Mouse (Mus musculus): ENCODE data around the gene Srf. TPM values are rescaled to one million over a fixed set of nuclear protein-coding genes. Genes with fewer than 3 reads are reported as not detected.

Gene Srf
- polyA plus RNA-seq, 1 experiment from 2014 or later = 8.4 TPM

DNA sequence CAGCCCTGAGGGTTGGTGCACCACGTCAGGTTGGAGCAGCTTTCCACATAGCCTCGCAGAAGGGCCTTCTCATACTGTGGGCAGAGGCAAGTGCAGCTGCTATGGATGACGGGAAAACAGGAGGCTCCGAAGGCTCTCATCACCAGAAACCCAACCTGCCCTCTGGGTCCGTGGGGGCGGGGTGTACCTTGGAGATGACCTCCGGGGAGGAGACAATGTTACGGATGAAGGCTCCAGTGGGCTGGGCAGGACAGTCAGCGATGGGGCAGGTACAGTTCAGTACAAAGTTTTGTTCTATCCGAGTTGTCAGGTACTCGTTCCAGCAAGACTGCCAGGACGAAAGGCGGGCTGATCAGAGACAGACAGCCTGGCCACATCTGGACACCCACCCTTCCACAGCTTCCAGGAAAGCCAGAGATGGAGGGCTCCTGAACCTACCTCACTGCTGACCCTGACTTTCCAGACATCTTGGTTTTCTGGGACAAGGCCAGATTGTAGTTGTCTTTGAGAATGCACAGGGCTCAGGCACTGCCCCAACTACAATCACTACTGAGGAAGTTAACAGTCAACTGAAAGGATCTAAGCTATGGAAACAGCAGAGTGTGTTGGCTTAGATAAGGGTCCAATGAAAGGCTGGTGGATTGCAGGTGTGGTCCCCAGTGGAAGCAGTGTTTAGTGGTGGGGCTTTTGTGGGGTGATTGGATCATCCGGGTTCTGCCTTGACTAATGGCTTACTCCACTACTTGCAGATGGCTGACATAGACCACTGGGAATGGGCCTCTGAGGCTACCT lies 51.9 kb downstream of the Srf start:
- no peak for ATAC-seq (ENCODE audit: low FRiP score, low read depth)
- peaks cover 4% of the 10 kb centered on the region; the same call in 1 of the 2 replicates for H3K4me1 ChIP-seq
- peaks cover 38% of the 10 kb centered on the region for H3K36me3 ChIP-seq
- H3K9ac ChIP-seq = no peak overlapping the region
- no peak overlapping the region for H3K27ac ChIP-seq
- H3K4me3 ChIP-seq = no peak overlapping the region
- 80% methylated on average over 14 of the region's 14 CpGs for WGBS
- no peaks in the 10 kb centered on the region for H3K9me3 ChIP-seq
- no peaks in the 10 kb centered on the region for H3K27me3 ChIP-seq (replicated peaks)
- no peak overlapping the region for H3K4me2 ChIP-seq (replicated peaks)

- H3K9me3 ChIP-seq = no peaks in the 10 kb centered on the region
- H3K36me3 ChIP-seq = peaks cover 40% of the 10 kb centered on the region
- H3K4me2 ChIP-seq (replicated peaks) = no peak overlapping the region
- no peak overlapping the region for H3K4me3 ChIP-seq
- no peaks in the 10 kb centered on the region for H3K27me3 ChIP-seq (replicated peaks)
- H3K27ac ChIP-seq = no peak overlapping the region
- H3K4me1 ChIP-seq = no peaks in the 10 kb centered on the region
- H3K9ac ChIP-seq = no peak overlapping the region
- 86% methylated on average over 2 of the region's 2 CpGs for WGBS
- ATAC-seq (ENCODE audit: low FRiP score, low read depth) = no peak
Measured at GRCm38 (mm10) chr17:46502775-46503174, 53.2 kb downstream of the Srf start.

Small RNA genes lying within 50 kb of the gene (microRNA-seq; reads per million reads assigned to microRNA genes)
- not detected for gene Mir6976

Other genes starting within 250 kb of the Srf start
- gene Abcc10, start 227.8 kb downstream of the Srf start, polyA plus RNA-seq (2016; fragmentation: Nextera tagmentation; extraction: Ambion mirVana) = 9.1 and 10.0 TPM in 2 replicates
- gene Zfp318, start 172.4 kb downstream of the Srf start, polyA plus RNA-seq (2016; fragmentation: Nextera tagmentation; extraction: Ambion mirVana) = 17.1 and 18.4 TPM in 2 replicates
- 0.74 and 0.75 TPM in 2 replicates for gene Crip3, start 127.2 kb downstream of the Srf start, polyA plus RNA-seq (2016; fragmentation: Nextera tagmentation; extraction: Ambion mirVana)
- not detected in 2 replicates for gene Slc22a7, start 117.7 kb downstream of the Srf start, polyA plus RNA-seq (2016; fragmentation: Nextera tagmentation; extraction: Ambion mirVana)
- gene Ttbk1, start 68.5 kb downstream of the Srf start, polyA plus RNA-seq (2016; fragmentation: Nextera tagmentation; extraction: Ambion mirVana) = 6.2 and 7.1 TPM in 2 replicates
- 40.5 and 42.3 TPM in 2 replicates for gene Dnph1, start 59.5 kb downstream of the Srf start, polyA plus RNA-seq (2016; fragmentation: Nextera tagmentation; extraction: Ambion mirVana)
- 13.4 and 15.3 TPM in 2 replicates for gene Cul9, start 9.8 kb downstream of the Srf start, polyA plus RNA-seq (2016; fragmentation: Nextera tagmentation; extraction: Ambion mirVana)
- 68.3 and 69.7 TPM in 2 replicates for gene Ptk7, start 73.3 kb upstream of the Srf start, polyA plus RNA-seq (2016; fragmentation: Nextera tagmentation; extraction: Ambion mirVana)
- gene Klc4, start 89.8 kb upstream of the Srf start, polyA plus RNA-seq (2016; fragmentation: Nextera tagmentation; extraction: Ambion mirVana) = 45.2 and 47.4 TPM in 2 replicates
- gene Mrpl2, start 90.1 kb upstream of the Srf start, polyA plus RNA-seq (2016; fragmentation: Nextera tagmentation; extraction: Ambion mirVana) = 76.9 and 86.9 TPM in 2 replicates
- gene Cul7, start 94.2 kb upstream of the Srf start, polyA plus RNA-seq (2016; fragmentation: Nextera tagmentation; extraction: Ambion mirVana) = 42.0 and 45.2 TPM in 2 replicates
- 52.1 and 54.1 TPM in 2 replicates for gene Rrp36, start 118.2 kb upstream of the Srf start, polyA plus RNA-seq (2016; fragmentation: Nextera tagmentation; extraction: Ambion mirVana)
- 178 and 189 TPM in 2 replicates for gene Mea1, start 122.6 kb upstream of the Srf start, polyA plus RNA-seq (2016; fragmentation: Nextera tagmentation; extraction: Ambion mirVana)
- 146 and 148 TPM in 2 replicates for gene Klhdc3, start 124.7 kb upstream of the Srf start, polyA plus RNA-seq (2016; fragmentation: Nextera tagmentation; extraction: Ambion mirVana)
- 89.5 and 107 TPM in 2 replicates for gene Ppp2r5d, start 148.9 kb upstream of the Srf start, polyA plus RNA-seq (2016; fragmentation: Nextera tagmentation; extraction: Ambion mirVana)
- gene Pex6, start 155.3 kb upstream of the Srf start, polyA plus RNA-seq (2016; fragmentation: Nextera tagmentation; extraction: Ambion mirVana) = 35.8 and 36.9 TPM in 2 replicates
- 0.43 and 0.49 TPM in 2 replicates for gene Gnmt, start 173.0 kb upstream of the Srf start, polyA plus RNA-seq (2016; fragmentation: Nextera tagmentation; extraction: Ambion mirVana)
- 58.4 and 62.0 TPM in 2 replicates for gene Cnpy3, start 196.0 kb upstream of the Srf start, polyA plus RNA-seq (2016; fragmentation: Nextera tagmentation; extraction: Ambion mirVana)
- 0.41 and 0.65 TPM in 2 replicates for gene Ptcra, start 207.5 kb upstream of the Srf start, polyA plus RNA-seq (2016; fragmentation: Nextera tagmentation; extraction: Ambion mirVana)
- 34.9 and 46.6 TPM in 2 replicates for gene 2310039H08Rik, start 216.5 kb upstream of the Srf start, polyA plus RNA-seq (2016; fragmentation: Nextera tagmentation; extraction: Ambion mirVana)
- gene Rpl7l1, start 226.5 kb upstream of the Srf start, polyA plus RNA-seq (2016; fragmentation: Nextera tagmentation; extraction: Ambion mirVana) = 125 and 139 TPM in 2 replicates

Measured in neural tube, embryonic 12.5 days (tissue).